1 mouse cellular context compared by ENCODE assay signal in the genomic region with DNA sequence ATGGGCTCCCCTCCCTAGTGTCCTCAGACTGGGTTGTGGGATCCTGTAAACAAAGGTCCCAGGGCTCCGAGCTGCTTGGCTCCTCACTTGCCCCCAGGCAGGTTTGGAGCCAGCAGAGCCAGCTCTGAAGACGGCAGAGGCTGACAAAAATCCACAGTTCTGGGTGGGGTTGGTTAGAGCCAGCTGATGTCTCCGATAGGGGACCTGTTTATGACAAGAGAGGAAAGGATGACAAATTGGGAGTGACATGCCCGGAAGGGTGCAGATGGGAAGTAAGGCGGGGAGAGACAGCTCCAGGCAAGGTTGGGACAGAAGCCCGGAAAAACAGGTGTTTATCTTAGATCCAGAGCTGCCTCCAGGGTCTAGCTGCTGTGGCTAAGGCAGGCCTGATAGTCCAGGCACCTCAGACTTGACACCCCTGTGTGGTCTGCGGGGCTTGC.
TF ChIP-seq lines count a peak whose summit lies in the region.

No protein-coding gene starts in this region.

TF ChIP-seq in CH12.LX, 34 proteins besides CTCF, POLR2A, EP300 and RAD21 (continued from another document):
- TF ChIP-seq ELF1 (IDR thresholded peaks at IDR 0.05; ENCODE audit: low read depth, low read length) = no peak
